Mouse (Mus musculus) embryonic fibroblast, embryonic 13.5 days (primary cell): ENCODE results near the gene E130114P18Rik.

ENCODE experiments used
- CTCF ChIP-seq: IDR thresholded peaks from 2 replicates; pipeline ENCODE4 v1.5.1; 2011; ENCODE audit warnings: mild to moderate bottlenecking, control low read depth, low read length, moderate library complexity, borderline replicate concordance; ENCODE audit not compliant: insufficient read depth
- POLR2A ChIP-seq: IDR thresholded peaks from 2 replicates; pipeline ENCODE4 v1.6.1; 2011; ENCODE audit warnings: low read depth, mild to moderate bottlenecking, control low read depth, low read length, moderate library complexity

DNA sequence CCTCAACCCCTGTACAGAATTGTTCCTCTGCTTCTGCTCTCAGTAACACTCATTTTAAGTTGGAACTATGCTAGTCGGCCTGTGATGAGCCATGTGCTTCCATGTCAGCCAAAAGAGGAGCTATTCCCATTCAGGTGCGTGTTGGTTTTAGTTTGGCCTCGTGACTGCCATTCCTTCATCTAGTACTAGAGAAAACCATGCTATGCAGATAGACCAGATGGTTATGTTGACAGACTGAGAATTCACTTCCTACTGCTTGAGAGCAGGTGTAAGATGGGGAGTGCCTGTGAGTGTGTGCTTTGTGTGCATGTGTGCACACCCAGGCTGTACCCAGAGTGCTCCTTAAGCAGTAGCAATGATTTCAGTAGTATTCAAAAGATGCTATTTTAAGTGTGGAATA is 9.6 kb upstream of the E130114P18Rik start:
- TF ChIP-seq CTCF (no peak), POLR2A (no peak)
